Mouse (Mus musculus): ENCODE measurements around the gene Pmp22.

The Pmp22 gene

DNA sequence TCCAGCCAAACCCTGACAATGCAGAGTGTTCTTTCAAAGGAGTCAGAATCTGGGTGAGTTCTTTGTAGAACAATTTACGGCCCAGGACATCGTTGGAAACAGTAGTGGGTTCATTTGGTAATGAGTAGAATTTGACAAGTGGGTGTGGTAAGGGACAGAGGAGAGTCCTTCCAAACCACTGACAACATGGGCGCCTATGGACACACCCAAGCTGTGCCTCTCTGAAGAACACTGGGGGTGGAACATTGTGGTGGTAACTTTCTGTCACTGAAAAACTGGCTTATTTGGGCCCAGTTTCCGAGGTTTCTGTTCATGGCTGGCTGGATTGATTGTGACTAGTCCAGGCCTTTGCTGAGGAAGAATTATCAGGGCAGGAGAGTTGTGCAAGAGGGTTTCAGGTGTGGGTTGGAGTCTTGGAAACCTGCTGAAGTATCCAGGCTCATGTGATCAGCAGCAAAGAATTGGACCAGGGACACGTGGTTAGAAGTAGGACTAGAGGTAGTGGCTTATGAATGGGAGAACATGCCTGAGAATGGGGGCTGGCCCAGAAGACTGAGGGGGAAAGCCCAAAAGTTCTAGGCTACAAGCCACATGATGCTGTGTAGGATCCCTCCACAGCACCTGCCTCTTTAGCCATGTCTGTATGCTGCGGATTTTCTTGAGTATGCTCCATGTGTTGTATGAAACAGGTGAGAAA, 35.4 kb downstream of the Pmp22 start:
- DNase-seq, result no peak

DNA sequence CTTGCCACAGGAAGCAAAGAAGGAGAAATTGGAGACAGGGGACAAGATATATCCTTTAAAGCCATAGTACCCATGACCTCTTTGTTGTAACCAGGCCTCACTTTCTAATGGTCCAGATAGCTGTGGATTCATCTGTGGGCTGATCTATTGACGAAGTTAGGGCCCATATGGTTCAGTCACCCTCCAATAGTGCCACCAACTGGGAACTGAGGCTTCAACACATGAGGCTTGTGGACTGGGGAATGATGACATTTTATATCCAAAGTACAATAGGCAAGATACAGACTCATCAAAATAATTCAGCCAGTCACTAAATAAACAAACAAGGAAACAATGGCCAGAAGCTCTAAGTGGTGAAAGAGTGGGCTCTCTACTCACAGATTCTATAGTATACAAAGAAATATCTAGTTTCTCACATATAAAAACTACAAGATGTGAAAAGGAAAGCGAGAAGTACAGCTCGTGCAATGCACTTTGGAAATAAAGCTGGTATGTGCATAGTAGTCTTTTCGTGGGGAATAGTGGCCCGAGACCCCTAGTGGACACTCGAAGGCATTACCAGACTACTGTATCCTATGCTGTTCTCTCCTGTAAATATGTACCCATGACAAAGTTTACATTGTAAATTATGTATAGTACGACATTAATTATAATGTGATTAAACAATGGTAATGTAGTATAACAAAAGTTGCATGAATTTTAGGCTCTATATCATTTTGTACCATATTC, 36.1 kb downstream of the Pmp22 start:
- DNase-seq, result no peak

DNA sequence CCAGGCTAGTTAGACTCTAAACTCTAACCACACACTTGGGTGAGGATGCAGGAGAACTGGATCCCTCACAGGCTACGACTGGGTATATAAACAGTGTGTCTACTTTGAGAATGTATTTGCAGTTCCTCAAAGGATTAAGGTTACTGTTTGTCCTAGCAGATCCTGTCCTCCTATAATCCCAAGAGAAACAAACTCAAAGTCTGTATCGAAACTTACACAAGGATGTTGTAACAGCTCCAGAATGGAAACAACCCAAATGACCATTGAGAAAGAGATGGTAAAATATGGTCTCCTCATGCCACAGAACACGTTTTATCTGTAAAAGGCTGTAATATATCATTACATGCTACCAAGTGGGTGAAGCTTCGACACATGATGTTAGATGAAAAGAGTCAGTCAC, 39.0 kb downstream of the Pmp22 start:
- DNase-seq, result no peak

DNA sequence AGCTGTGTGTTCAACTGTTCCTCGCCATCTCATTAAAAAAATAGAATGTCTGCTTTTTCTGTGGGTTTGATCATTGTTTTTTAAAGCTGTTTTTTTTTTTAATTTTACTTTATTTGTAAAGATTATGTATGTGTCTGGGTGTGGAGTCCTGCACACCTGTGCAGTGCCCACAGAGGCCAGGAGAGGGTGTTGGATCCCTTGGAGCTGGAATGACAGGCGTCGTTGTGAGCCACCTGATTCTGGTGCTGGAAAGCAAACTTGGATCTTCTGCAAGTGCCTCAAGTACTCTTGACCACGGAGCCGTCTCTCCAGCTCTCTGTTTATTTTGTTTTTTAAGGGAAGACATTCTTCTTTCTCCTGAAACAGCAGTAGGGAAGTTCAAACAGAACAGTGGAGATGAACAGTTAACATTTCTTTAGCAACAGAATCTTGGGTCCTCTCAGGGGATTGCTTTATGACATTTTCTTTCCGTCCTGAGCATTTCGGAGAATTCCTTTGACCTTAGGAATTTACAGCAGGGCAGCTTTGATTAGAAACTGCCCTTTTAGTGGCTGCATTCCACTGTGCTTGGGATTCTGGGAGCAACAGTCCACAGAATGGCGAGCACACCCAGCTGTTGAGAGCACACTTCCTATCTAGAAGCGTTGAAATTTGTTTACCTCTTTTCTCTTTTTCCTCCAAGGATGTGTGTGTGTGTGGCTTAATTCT, 39.9 kb downstream of the Pmp22 start:
- DNase-seq, result no peak

DNA sequence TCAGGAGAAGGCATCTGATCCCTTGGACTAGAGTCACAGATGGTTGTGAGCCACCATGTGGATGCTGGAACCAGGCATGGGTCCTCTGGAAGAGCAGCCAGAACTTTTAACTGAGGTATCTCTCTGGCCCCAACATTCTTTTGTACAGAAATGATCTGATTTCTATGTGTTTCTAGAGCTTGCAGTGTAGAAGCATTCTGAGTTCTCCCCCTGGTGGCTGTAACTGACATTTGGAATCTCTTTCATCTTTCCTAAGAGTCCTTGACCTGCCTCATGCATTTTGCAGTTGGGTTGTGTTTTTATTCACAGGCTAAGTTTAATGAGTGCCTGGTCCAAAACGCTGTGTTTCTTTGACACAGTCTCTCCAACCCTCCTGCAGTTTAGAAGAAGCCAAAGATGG, 43.2 kb downstream of the Pmp22 start:
- DNase-seq, result no peak

DNA sequence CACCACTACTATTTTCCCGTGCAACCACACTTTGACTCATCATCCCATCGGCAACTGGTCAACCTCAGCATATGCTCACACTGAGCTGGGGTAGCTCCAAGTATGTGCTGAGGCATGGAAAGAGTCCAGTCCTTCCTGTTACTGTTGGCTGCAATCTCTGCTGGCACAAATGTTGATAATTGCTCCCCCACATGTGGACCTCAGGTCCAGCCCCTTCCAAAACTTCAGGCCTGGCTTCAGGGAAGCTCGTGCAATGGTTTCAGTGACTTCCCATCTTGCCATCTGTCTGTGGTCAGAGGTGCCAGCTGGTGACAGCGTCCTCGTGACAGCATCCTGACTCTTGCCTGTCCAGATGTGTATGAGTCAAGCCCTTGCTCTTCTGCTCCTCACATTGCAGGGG, 44.8 kb downstream of the Pmp22 start:
- DNase-seq, result no peak

DNA sequence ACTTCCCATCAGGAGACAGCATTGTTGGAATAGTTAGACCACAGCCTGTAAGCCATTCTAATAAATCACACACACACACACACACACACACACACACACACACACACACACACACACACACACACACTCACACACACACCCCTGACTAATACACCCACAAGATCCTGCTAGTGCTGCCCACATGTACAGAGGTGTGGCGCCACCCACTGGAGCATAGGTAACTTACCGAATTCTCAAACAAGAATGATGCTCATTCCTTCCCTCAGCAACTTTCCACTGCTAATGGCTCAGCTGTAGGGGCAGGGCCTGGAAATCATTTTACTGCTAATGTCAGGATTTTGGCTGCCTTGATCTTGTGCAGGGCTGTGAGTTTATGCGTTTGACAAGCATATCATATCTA, 46.5 kb downstream of the Pmp22 start:
- DNase-seq, result no peak

DNA sequence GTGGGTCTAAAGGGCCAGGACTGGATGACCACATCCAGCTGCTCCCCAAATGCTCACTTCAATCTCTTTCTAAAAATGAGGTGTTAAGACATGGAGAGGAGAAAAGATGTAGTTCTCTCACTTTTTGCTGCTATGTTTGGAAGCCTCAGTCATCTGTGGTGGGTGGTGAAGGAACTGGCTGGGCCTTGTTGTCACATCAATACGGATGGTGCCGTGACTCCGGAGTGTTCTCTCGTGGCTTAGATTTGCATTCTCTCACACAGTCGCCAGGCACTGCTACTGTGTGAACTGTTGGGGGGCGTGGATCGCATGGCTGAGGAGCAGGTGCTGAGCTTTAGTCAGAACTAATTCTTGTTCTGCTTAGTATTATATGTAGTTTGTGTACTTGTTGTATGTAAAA, 47.6 kb downstream of the Pmp22 start:
- DNase-seq, result peak; percentile 33

DNA sequence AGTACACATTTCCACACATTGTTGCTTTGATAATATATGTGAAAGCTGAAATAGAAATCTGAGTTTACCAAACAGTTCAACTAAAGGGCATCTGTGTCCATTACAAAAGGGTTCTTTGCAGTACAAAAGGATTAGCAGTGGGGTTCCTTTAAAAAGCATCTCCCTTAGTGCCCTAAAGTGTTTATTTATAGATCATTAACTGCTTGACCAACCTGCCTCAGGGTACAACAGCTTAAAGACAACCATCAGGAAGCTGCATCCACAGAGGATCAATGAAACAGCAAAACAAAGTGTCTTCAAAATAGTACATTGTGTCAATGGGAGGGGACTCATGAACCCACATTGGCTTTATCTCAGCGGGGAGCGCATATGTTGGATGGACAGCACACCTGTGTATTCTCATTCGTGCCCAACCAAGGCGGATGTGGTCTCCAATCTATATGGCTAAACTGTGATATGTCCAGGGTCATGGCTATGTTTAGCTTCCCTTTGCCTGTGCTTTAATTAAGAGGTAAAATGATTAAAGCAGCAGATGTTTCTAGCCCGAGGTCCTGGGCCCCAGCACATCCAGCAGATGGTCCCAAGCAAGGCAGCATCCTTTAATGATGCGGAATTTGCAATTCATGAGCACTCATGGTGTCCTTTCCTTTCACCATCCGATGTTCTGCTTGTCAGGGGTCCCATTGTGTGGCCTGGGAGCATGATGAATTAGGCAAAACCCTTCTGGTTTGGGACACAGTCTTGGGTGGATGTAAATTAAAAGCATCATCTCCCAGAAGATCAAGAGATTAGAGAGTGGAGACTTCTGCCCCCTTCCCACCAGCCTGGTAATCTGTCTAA, 51.7 kb downstream of the Pmp22 start:
- no peak for DNase-seq

DNA sequence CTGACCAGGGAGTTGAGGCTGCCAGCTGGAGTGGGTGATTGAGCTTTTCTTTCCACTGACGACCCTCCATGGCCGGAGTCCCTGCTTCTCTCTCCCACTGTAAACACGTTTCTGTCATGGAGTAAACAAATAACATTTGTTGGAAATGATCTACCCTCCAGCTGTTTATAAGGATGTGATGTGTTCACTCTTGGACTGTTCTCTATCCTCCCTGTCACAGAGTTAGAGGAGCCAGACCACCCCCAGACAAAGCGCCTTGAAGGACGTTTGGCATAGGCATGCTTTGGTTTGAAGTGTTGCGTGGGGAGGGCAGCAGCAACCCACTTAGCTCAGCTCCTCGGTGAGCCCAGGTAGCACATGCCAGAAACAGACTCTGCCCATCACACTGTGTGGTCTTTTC, 60.0 kb downstream of the Pmp22 start:
- no peak for DNase-seq

DNA sequence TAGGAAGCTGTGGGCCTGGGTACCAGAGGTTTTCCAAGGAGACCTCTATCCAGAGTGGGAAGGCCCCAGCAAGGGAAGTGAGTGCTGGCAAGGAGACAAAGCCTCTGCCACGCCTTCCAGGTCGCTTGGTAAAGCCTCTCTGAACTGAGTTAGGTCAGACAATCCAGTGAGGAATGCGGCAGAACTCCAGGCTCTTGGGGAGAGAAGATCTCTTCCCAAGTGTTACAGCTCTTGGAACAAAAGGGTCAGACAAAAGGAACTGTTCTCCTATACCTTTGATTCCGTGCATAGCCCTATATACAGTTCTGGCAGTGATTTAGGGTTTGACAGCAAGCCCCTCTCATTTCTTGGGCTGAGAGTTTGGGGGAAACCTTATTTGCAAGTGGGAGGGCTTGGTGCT, 69.3 kb downstream of the Pmp22 start:
- no peak for DNase-seq

DNA sequence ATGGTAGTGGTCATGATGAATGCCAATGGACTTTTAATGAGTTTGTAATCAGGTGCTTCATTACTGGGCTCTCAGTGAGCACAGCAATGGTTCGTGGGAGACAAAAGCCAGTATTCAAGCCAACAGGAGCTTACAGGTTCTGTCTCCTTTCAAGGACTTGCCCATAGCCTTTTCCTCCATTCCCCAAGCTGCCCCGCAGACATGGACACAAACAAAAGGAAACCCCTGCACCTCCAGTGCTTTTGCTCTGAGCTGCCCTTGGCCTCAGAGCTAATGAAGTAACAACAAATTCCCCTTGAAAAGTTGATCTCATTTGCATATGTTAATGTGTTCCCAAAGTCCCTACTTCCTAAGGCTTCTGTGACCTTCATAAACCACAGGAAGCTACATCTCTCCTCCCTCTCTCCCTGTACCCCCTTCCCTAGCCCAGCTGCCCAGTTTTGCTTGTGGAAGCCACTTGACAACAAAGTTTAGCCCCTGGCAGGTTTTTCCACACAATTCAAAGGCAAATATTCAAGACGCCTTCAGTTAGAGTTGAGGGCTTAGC, 73.3 kb downstream of the Pmp22 start:
- DNase-seq, result no peak

Data from right cerebral cortex, postnatal 25 days (tissue).